Mouse (Mus musculus) embryonic fibroblast, embryonic 13.5 days (primary cell): ENCODE data around the gene Coa3.

ENCODE experiments used
- CTCF ChIP-seq: IDR thresholded peaks from 2 replicates; pipeline ENCODE4 v1.5.1; 2011; ENCODE audit warnings: mild to moderate bottlenecking, control low read depth, low read length, moderate library complexity, borderline replicate concordance; ENCODE audit not compliant: insufficient read depth
- POLR2A ChIP-seq: IDR thresholded peaks from 2 replicates; pipeline ENCODE4 v1.6.1; 2011; ENCODE audit warnings: low read depth, mild to moderate bottlenecking, control low read depth, low read length, moderate library complexity

DNA sequence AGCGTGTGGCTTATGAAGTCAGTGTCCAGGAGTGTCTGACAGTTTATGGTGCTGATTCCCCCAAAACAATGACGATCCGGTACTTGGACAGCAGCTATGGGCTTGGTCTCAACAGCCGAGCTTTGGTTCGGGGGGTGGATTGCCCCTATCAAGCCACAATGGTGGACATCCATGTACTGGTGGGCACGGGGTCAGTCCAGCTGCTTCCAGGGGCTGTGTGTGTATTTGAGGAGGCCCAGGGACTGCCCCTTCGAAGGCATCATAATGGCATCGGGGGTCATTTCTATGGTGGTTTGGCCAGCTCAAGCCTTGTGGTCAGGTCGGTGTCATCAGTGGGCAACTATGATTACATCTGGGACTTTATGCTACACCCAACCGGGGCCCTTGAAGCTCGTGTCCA lies 47.2 kb upstream of the Coa3 start:
- no peak for TF ChIP-seq CTCF
- TF ChIP-seq POLR2A, result no peak
